Mouse (Mus musculus): ENCODE results near the gene D2hgdh.
"Not testable (repeated sequence)": the region's sequence is repeated elsewhere in the genome, so short reads cannot be mapped to it uniquely, and the experiment has no call there.

D2hgdh gene

GRCm38 (mm10) chr1:93825771-93826539 is 1.2 kb downstream of the D2hgdh start:
- DNase-seq (ENCODE audit: extremely low read depth, insufficient read length, low spot score): no peak

- no peak for DNase-seq (ENCODE audit: extremely low read depth, insufficient read length, low spot score)
These were observed 1.8 kb downstream of the D2hgdh start for GRCm38 (mm10) chr1:93826540-93826835.

- DNase-seq (ENCODE audit: extremely low read depth, insufficient read length, low spot score): not testable (repeated sequence)
These were observed 8.1 kb downstream of the D2hgdh start for GRCm38 (mm10) chr1:93832754-93833360.

GRCm38 (mm10) chr1:93834671-93835150 is 10.0 kb downstream of the D2hgdh start:
- no peak for DNase-seq (ENCODE audit: extremely low read depth, insufficient read length, low spot score)

GRCm38 (mm10) chr1:93835211-93835610 is 10.5 kb downstream of the D2hgdh start:
- no peak for DNase-seq (ENCODE audit: extremely low read depth, insufficient read length, low spot score)

- DNase-seq (ENCODE audit: extremely low read depth, insufficient read length, low spot score): peak; percentile 45
These were observed 11.3 kb downstream of the D2hgdh start for GRCm38 (mm10) chr1:93835876-93836531.

GRCm38 (mm10) chr1:93836532-93836913 is 11.8 kb downstream of the D2hgdh start:
- no peak for DNase-seq (ENCODE audit: extremely low read depth, insufficient read length, low spot score)

- DNase-seq (ENCODE audit: extremely low read depth, insufficient read length, low spot score): no peak
These were observed 12.6 kb downstream of the D2hgdh start for GRCm38 (mm10) chr1:93837335-93837734.

- DNase-seq (ENCODE audit: extremely low read depth, insufficient read length, low spot score): not testable (repeated sequence)
These were observed 13.9 kb downstream of the D2hgdh start for GRCm38 (mm10) chr1:93838569-93838968.

GRCm38 (mm10) chr1:93845766-93846366 is 21.2 kb downstream of the D2hgdh start:
- not testable (repeated sequence) for DNase-seq (ENCODE audit: extremely low read depth, insufficient read length, low spot score)

- not testable (repeated sequence) for DNase-seq (ENCODE audit: extremely low read depth, insufficient read length, low spot score)
These were observed 31.1 kb downstream of the D2hgdh start for GRCm38 (mm10) chr1:93855790-93856189.

GRCm38 (mm10) chr1:93857370-93857769 is 32.7 kb downstream of the D2hgdh start:
- no peak for DNase-seq (ENCODE audit: extremely low read depth, insufficient read length, low spot score)

- DNase-seq (ENCODE audit: extremely low read depth, insufficient read length, low spot score): no peak
These were observed 33.3 kb downstream of the D2hgdh start for GRCm38 (mm10) chr1:93857991-93858390.

- no peak for DNase-seq (ENCODE audit: extremely low read depth, insufficient read length, low spot score)
These were observed 34.9 kb downstream of the D2hgdh start for GRCm38 (mm10) chr1:93859619-93860018.

- DNase-seq (ENCODE audit: extremely low read depth, insufficient read length, low spot score): not testable (repeated sequence)
These were observed 36.3 kb downstream of the D2hgdh start, which contains the start of gene Gal3st2 for GRCm38 (mm10) chr1:93861048-93861447. TSS of gene Gal3st2 (plus strand) at chr1:93861306.

GRCm38 (mm10) chr1:93871594-93872105 is 46.9 kb downstream of the D2hgdh start:
- not testable (repeated sequence) for DNase-seq (ENCODE audit: extremely low read depth, insufficient read length, low spot score)

- not testable (repeated sequence) for DNase-seq (ENCODE audit: extremely low read depth, insufficient read length, low spot score)
These were observed 49.7 kb downstream of the D2hgdh start for GRCm38 (mm10) chr1:93874405-93874804.

GRCm38 (mm10) chr1:93881778-93882177 is 57.1 kb downstream of the D2hgdh start:
- not testable (repeated sequence) for DNase-seq (ENCODE audit: extremely low read depth, insufficient read length, low spot score)

GRCm38 (mm10) chr1:93890936-93891335 is 66.2 kb downstream of the D2hgdh start:
- not testable (repeated sequence) for DNase-seq (ENCODE audit: extremely low read depth, insufficient read length, low spot score)

GRCm38 (mm10) chr1:93897395-93897794 is 72.7 kb downstream of the D2hgdh start:
- not testable (repeated sequence) for DNase-seq (ENCODE audit: extremely low read depth, insufficient read length, low spot score)

GRCm38 (mm10) chr1:93901291-93901690 is 76.6 kb downstream of the D2hgdh start:
- DNase-seq (ENCODE audit: extremely low read depth, insufficient read length, low spot score): not testable (repeated sequence)
